Mouse (Mus musculus): ENCODE measurements around the gene Pard3.

GRCm38 (mm10) chr8:127025256-127025717 lies 38.4 kb upstream of the Pard3 start:
- TF ChIP-seq POLR2A (IDR thresholded peaks at IDR 0.05; ENCODE audit: insufficient read depth, low read depth, low read length) (no peak), CTCF (IDR thresholded peaks at IDR 0.05; ENCODE audit: insufficient read depth, low read depth, low read length) (no peak)
